ENCODE assay signal across 18 mouse cellular contexts in genomic region chr10:30627548-30627947, GRCm38 (mm10). TPM values are rescaled to one million over a fixed set of nuclear protein-coding genes. Genes with fewer than 3 reads are reported as not detected.
A peak's percentile ranks its signal among the peaks of the same experiment; 100 is the strongest.
DNase-seq lines count a peak whose midpoint lies in the region; ATAC-seq and TF ChIP-seq lines count a peak whose summit lies in the region.
"Had no signal": no experiment of that assay in that cellular context is flagged by ENCODE, and none has a peak within 500 bp of the region (broad histone marks: within the 10 kb centered on the region; RNA-seq: fewer than 3 reads in every experiment).

No protein-coding gene starts in this region.

- H3K27me3 ChIP-seq in megakaryocyte, embryonic 14.5 days (replicated peaks): no peaks in the 10 kb centered on the region
- no peaks in the 10 kb centered on the region for H3K27me3 ChIP-seq in kidney, postnatal 0 days (ENCODE audit: insufficient read depth, low read length)
- H3K27me3 ChIP-seq in intestine, postnatal 0 days (replicated peaks; ENCODE audit: control insufficient read depth, insufficient read depth, low read length): no peaks in the 10 kb centered on the region
- H3K27me3 ChIP-seq: embryonic facial prominence, embryonic 15.5 days; forebrain, embryonic 13.5 days; liver, embryonic 13.5 days; neural tube, embryonic 15.5 days had no signal

- peak overlapping the region; percentile 53 for H3K4me3 ChIP-seq in megakaryocyte, embryonic 14.5 days (replicated peaks)
- no peak overlapping the region for H3K4me3 ChIP-seq in kidney, postnatal 0 days (replicated peaks; ENCODE audit: low read depth, low read length)
- H3K4me3 ChIP-seq in intestine, postnatal 0 days (ENCODE audit: low read depth, low read length): no peak overlapping the region
- H3K4me3 ChIP-seq: embryonic facial prominence, embryonic 15.5 days; forebrain, embryonic 13.5 days; gastrocnemius, adult 2 months; liver, embryonic 13.5 days; midbrain, embryonic 10.5 days; neural tube, embryonic 15.5 days had no signal

- H3K4me1 ChIP-seq in megakaryocyte, embryonic 14.5 days: peaks cover 64% of the 10 kb centered on the region
- H3K4me1 ChIP-seq in kidney, postnatal 0 days (replicated peaks; ENCODE audit: insufficient read depth, low read length): no peaks in the 10 kb centered on the region
- no peaks in the 10 kb centered on the region for H3K4me1 ChIP-seq in intestine, postnatal 0 days (replicated peaks; ENCODE audit: control insufficient read depth, insufficient read depth, low read length)
- H3K4me1 ChIP-seq: embryonic facial prominence, embryonic 15.5 days had no signal

- H3K9me3 ChIP-seq in megakaryocyte, embryonic 14.5 days: peaks cover 4% of the 10 kb centered on the region; the same call in 1 of the 2 replicates
- no peaks in the 10 kb centered on the region for H3K9me3 ChIP-seq in kidney, postnatal 0 days (replicated peaks; ENCODE audit: low read length)
- H3K9me3 ChIP-seq in intestine, postnatal 0 days (ENCODE audit: control insufficient read depth): no peaks in the 10 kb centered on the region
- H3K9me3 ChIP-seq: embryonic facial prominence, embryonic 15.5 days; forebrain, embryonic 13.5 days; G1E; liver, embryonic 13.5 days; midbrain, embryonic 10.5 days; neural tube, embryonic 15.5 days had no signal

- H3K27ac ChIP-seq in kidney, postnatal 0 days: peak overlapping the region; percentile 10; the same call in 1 of the 2 replicates
- no peak overlapping the region for H3K27ac ChIP-seq in intestine, postnatal 0 days (ENCODE audit: low read depth, low read length)
- H3K27ac ChIP-seq: embryonic facial prominence, embryonic 15.5 days; forebrain, embryonic 13.5 days; gastrocnemius, adult 2 months; hindbrain, postnatal 0 days; liver, embryonic 13.5 days; midbrain, embryonic 10.5 days; neural tube, embryonic 15.5 days had no signal

- H3K4me2 ChIP-seq in kidney, postnatal 0 days (ENCODE audit: low read length): no peak overlapping the region
- H3K4me2 ChIP-seq in intestine, postnatal 0 days (replicated peaks; ENCODE audit: low read depth): no peak overlapping the region
- H3K4me2 ChIP-seq: embryonic facial prominence, embryonic 15.5 days; forebrain, embryonic 13.5 days; liver, embryonic 13.5 days; neural tube, embryonic 15.5 days had no signal

- no peak for ATAC-seq in megakaryocyte, adult 5-6 weeks (ENCODE audit: poor library complexity, severe bottlenecking)
- no peak for ATAC-seq in kidney, postnatal 0 days (replicated peaks; ENCODE audit: low FRiP score, low read depth)
- ATAC-seq in intestine, postnatal 0 days: no peak
- ATAC-seq: forebrain, embryonic 13.5 days; hindbrain, postnatal 0 days had no signal

- DNase-seq in ZHBTc4 (ENCODE audit: low read depth, low spot score): peak; percentile 90
- DNase-seq in kidney, postnatal 0 days (ENCODE audit: low spot score): peak; percentile 47
- DNase-seq in thymus, postnatal 14 days: no peak
- DNase-seq in right cerebral cortex, postnatal 10 days (ENCODE audit: low spot score in 2 of 2): no peak
- DNase-seq: cerebellum, adult 11 months; gastrocnemius, adult 2 months; heart, postnatal 14 days; liver, embryonic 13.5 days; right cerebral cortex, adult 18-20 months had no signal

- peaks cover 8% of the 10 kb centered on the region for H3K36me3 ChIP-seq in megakaryocyte, embryonic 14.5 days (replicated peaks; ENCODE audit: low read length)
- H3K36me3 ChIP-seq in kidney, postnatal 0 days (ENCODE audit: insufficient read depth, low read length): no peaks in the 10 kb centered on the region
- no peaks in the 10 kb centered on the region for H3K36me3 ChIP-seq in intestine, postnatal 0 days (ENCODE audit: control insufficient read depth, insufficient read depth)
- H3K36me3 ChIP-seq: embryonic facial prominence, embryonic 15.5 days; G1E; liver, embryonic 13.5 days; midbrain, embryonic 10.5 days; neural tube, embryonic 15.5 days had no signal

- no peak overlapping the region for H3K9ac ChIP-seq in kidney, postnatal 0 days (ENCODE audit: low read depth, low read length)
- H3K9ac ChIP-seq in intestine, postnatal 0 days (ENCODE audit: low read depth, low read length): no peak overlapping the region
- H3K9ac ChIP-seq: embryonic facial prominence, embryonic 15.5 days; forebrain, embryonic 13.5 days; liver, embryonic 13.5 days; neural tube, embryonic 15.5 days had no signal

- TF ChIP-seq CTCF in kidney, postnatal 0 days (IDR thresholded peaks at IDR 0.05; ENCODE audit: low read depth): no peak
- no peak for TF ChIP-seq CTCF in intestine, postnatal 0 days (IDR thresholded peaks at IDR 0.05; ENCODE audit: low read depth)

- 35% methylated on average over 1 of the region's 1 CpGs for WGBS in kidney, postnatal 0 days
- 42% methylated on average over 1 of the region's 1 CpGs for WGBS in intestine, postnatal 0 days

RNA-seq across cellular contexts. Expression of gene Hint3, which starts 1.9 kb away (rescaled TPM):
- polyA plus RNA-seq in megakaryocyte, embryonic 14.5 days (2012; ENCODE audit: insufficient read depth, low replicate concordance): 5.7 and 21.5 TPM in 2 replicates
- 12.3 and 13.7 TPM in 2 replicates for total RNA-seq in megakaryocyte, adult 5-6 weeks (2015)
- 7.0 and 15.2 TPM in 2 replicates for total RNA-seq in megakaryocyte, adult 5-6 weeks (2017)
- polyA plus RNA-seq in kidney, postnatal 0 days (2015; fragmentation: Nextera tagmentation; extraction: Ambion mirVana): 42.1 and 45.3 TPM in 2 replicates
- 124 and 127 TPM in 2 replicates for polyA plus RNA-seq in intestine, postnatal 0 days (2015; fragmentation: Nextera tagmentation; extraction: Ambion mirVana)

RNA-seq across cellular contexts. Expression of gene Trmt11, which starts 27.0 kb away (rescaled TPM):
- polyA plus RNA-seq in megakaryocyte, embryonic 14.5 days (2012; ENCODE audit: insufficient read depth, low replicate concordance): 1.6 TPM in 1 of 2 replicates, not detected in the other
- total RNA-seq in megakaryocyte, adult 5-6 weeks (2015): 16.4 and 16.7 TPM in 2 replicates
- total RNA-seq in megakaryocyte, adult 5-6 weeks (2017): 13.4 and 13.7 TPM in 2 replicates
- 23.5 and 24.3 TPM in 2 replicates for polyA plus RNA-seq in kidney, postnatal 0 days (2015; fragmentation: Nextera tagmentation; extraction: Ambion mirVana)
- 12.4 and 12.8 TPM in 2 replicates for polyA plus RNA-seq in intestine, postnatal 0 days (2015; fragmentation: Nextera tagmentation; extraction: Ambion mirVana)

Comparison
In these comparisons a context has a peak if more than half of its experiments do, and no peak if none do; other contexts are left out.
1. DNase-seq: peak in ZHBTc4 (single experiment) and kidney, postnatal 0 days (single experiment); none in thymus, postnatal 14 days (single experiment) and right cerebral cortex, postnatal 10 days (0 of 2).